In the genomic region with DNA sequence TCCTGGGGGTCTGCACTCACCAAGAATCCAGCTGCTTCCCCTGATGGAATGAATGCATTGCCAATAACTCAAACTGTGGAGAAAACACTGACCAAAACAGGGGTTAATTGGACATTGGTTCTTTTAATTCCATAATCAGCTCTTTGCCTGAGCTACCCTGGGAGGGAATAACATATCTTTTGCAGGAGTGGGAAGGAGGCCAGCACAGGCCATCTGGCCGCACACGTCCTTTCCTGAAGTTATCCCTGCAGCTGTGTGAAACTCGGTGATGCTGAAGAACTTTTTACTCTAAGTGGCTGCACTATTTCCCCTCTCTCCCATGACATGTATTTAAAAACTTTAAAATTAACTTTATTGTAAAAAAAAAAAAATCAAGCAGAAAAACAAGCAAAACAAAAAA, we compare ENCODE assay signal across 13 mouse cellular contexts.
A peak's percentile ranks its signal among the peaks of the same experiment; 100 is the strongest.
DNase-seq lines count a peak whose midpoint lies in the region; ATAC-seq and TF ChIP-seq lines count a peak whose summit lies in the region.
"Had no signal": no experiment of that assay in that cellular context is flagged by ENCODE, and none has a peak within 500 bp of the region (broad histone marks: within the 10 kb centered on the region; RNA-seq: fewer than 3 reads in every experiment).

No protein-coding gene starts in this region.

- intact Hi-C loops in gastrocnemius, postnatal 36 days (cut with DNase I): no loop called here

- no peaks in the 10 kb centered on the region for H3K4me1 ChIP-seq in limb, embryonic 14.5 days (ENCODE audit: control insufficient read depth, insufficient read depth, low read length)
- no peaks in the 10 kb centered on the region for H3K4me1 ChIP-seq in limb, embryonic 10.5 days

- H3K27me3 ChIP-seq in limb, embryonic 14.5 days (ENCODE audit: control insufficient read depth, insufficient read depth, low read length): no peaks in the 10 kb centered on the region
- H3K27me3 ChIP-seq in limb, embryonic 10.5 days (ENCODE audit: low read depth, poor library complexity, severe bottlenecking): no peaks in the 10 kb centered on the region
- H3K27me3 ChIP-seq: heart, embryonic 15.5 days; megakaryocyte, embryonic 14.5 days had no signal

- peak; percentile 41 for DNase-seq in gastrocnemius, postnatal 10 days
- DNase-seq in gastrocnemius, postnatal 36 days: no peak
- peak; percentile 12 for DNase-seq in limb, embryonic 14.5 days (ENCODE audit: low spot score)
- no peak for DNase-seq in limb, embryonic 10.5 days (ENCODE audit: low spot score)
- peak; percentile 63 for DNase-seq in cerebellum, adult 9-11 months
- DNase-seq in heart, postnatal 4 days: peak; percentile 63
- no peak for DNase-seq in thymus, postnatal 10 days (ENCODE audit: low spot score in 2 of 2)
- DNase-seq: adrenal gland, postnatal 14 days; lung, postnatal 10 days; thymus, adult 18-20 months had no signal

- ATAC-seq in limb, embryonic 14.5 days (ENCODE audit: low FRiP score, low read depth): no peak

- H3K4me3 ChIP-seq in limb, embryonic 14.5 days (replicated peaks; ENCODE audit: low read length): no peak overlapping the region
- H3K4me3 ChIP-seq in limb, embryonic 10.5 days: no peak overlapping the region
- H3K4me3 ChIP-seq: heart, embryonic 15.5 days; megakaryocyte, embryonic 14.5 days had no signal

- H3K4me2 ChIP-seq in limb, embryonic 14.5 days (replicated peaks; ENCODE audit: low read depth, low read length, severe bottlenecking): no peak overlapping the region
- H3K4me2 ChIP-seq: heart, embryonic 15.5 days had no signal

- H3K36me3 ChIP-seq in limb, embryonic 14.5 days (ENCODE audit: control insufficient read depth, insufficient read depth, low read length): no peaks in the 10 kb centered on the region; the same call in 1 of the 2 replicates
- peaks cover 11% of the 10 kb centered on the region for H3K36me3 ChIP-seq in limb, embryonic 10.5 days
- H3K36me3 ChIP-seq: heart, embryonic 15.5 days had no signal

- no peak for TF ChIP-seq POLR2A in limb, embryonic 14.5 days (IDR thresholded peaks at IDR 0.05; ENCODE audit: borderline replicate concordance, extremely low read depth, insufficient read depth, insufficient read length)

- no peaks in the 10 kb centered on the region for H3K9me3 ChIP-seq in limb, embryonic 14.5 days (ENCODE audit: control insufficient read depth, low read length)
- H3K9me3 ChIP-seq in limb, embryonic 10.5 days (replicated peaks): no peaks in the 10 kb centered on the region
- H3K9me3 ChIP-seq: heart, embryonic 15.5 days; megakaryocyte, embryonic 14.5 days had no signal

- H3K27ac ChIP-seq in limb, embryonic 14.5 days (replicated peaks; ENCODE audit: low read depth, low read length): no peak overlapping the region
- no peak overlapping the region for H3K27ac ChIP-seq in limb, embryonic 10.5 days
- H3K27ac ChIP-seq: heart, embryonic 15.5 days; liver, embryonic 14.5 days had no signal

- H3K9ac ChIP-seq in limb, embryonic 14.5 days (ENCODE audit: low read depth, low read length, severe bottlenecking): no peak overlapping the region
- H3K9ac ChIP-seq: heart, embryonic 15.5 days; liver, embryonic 14.5 days had no signal

- WGBS in limb, embryonic 14.5 days: 38% methylated on average over 3 of the region's 3 CpGs
- 83% methylated on average over 3 of the region's 3 CpGs for WGBS in limb, embryonic 10.5 days

Comparison
In these comparisons a context has a peak if more than half of its experiments do, and no peak if none do; other contexts are left out.
1. DNase-seq: peak in gastrocnemius, postnatal 10 days (single experiment), limb, embryonic 14.5 days (single experiment), cerebellum, adult 9-11 months (single experiment) and heart, postnatal 4 days (single experiment); none in gastrocnemius, postnatal 36 days (0 of 2), limb, embryonic 10.5 days (single experiment) and thymus, postnatal 10 days (0 of 2).